Mouse (Mus musculus) myocyte (in vitro differentiated cells): Measurements from ENCODE around the gene Gpr141.

Source experiments
- CEBPB ChIP-seq: IDR thresholded peaks from 2 replicates; pipeline ENCODE4 v1.6.1; 2011; ENCODE audit warnings: mild to moderate bottlenecking, moderate library complexity; ENCODE audit not compliant: poor library complexity, insufficient read depth, severe bottlenecking
- MAX ChIP-seq: IDR thresholded peaks from one replicate; pipeline ENCODE4 v1.6.1; 2011; ENCODE audit warnings: low read depth, mild to moderate bottlenecking, control low read depth
- POLR2A ChIP-seq: IDR thresholded peaks from one replicate; pipeline ENCODE4 v1.6.1; 2011; ENCODE audit warnings: low read depth, mild to moderate bottlenecking, control low read depth, moderate library complexity; ENCODE audit not compliant: insufficient read length
- POLR2AphosphoS2 ChIP-seq: IDR thresholded peaks from one replicate; pipeline ENCODE4 v1.6.1; 2011; ENCODE audit warnings: low read depth, control low read depth; ENCODE audit not compliant: insufficient read length
- REST ChIP-seq: IDR thresholded peaks from one replicate; pipeline ENCODE4 v1.6.1; 2011; ENCODE audit warnings: mild to moderate bottlenecking, control low read depth, moderate library complexity; ENCODE audit not compliant: insufficient read depth, insufficient read length
- TCF12 ChIP-seq: IDR thresholded peaks from one replicate; pipeline ENCODE4 v1.6.1; 2011; ENCODE audit warnings: mild to moderate bottlenecking, control low read depth; ENCODE audit not compliant: poor library complexity, insufficient read depth, severe bottlenecking

DNA sequence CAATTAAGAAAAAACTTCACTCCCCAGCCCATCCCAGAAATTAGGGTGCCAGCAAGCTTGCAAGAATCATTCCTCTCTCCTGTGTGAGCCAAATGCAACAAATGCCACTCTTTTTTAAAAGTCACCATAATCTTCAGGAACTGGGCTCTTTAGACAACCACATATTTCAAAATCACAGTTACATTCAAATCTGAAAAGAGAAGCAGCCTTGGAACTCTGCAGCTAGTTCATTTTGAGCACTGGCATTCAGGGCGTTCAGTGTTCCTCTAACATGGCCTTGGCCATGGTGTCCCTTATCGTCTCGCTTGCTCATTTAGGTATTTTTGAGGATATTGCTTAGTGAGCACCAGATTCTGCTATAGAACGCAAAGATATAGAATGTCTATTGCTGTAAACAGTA, 4.1 kb downstream of the Gpr141 start:
- TF ChIP-seq POLR2AphosphoS2 (no peak), CEBPB (no peak), POLR2A (no peak), MAX (no peak), TCF12 (no peak), REST (no peak)
